Comparison of ENCODE assay signal across 9 mouse cellular contexts in genomic region chr7:31067836-31068235, GRCm38 (mm10). TPM values are rescaled to one million over a fixed set of nuclear protein-coding genes. Genes with fewer than 3 reads are reported as not detected.
DNase-seq lines count a peak whose midpoint lies in the region; ATAC-seq lines count a peak whose summit lies in the region.
"Had no signal": no experiment of that assay in that cellular context is flagged by ENCODE, and none has a peak within 500 bp of the region (broad histone marks: within the 10 kb centered on the region; RNA-seq: fewer than 3 reads in every experiment).

No protein-coding gene starts in this region.

- no peaks in the 10 kb centered on the region for H3K9me3 ChIP-seq in limb, embryonic 13.5 days

- WGBS in limb, embryonic 13.5 days: 26% methylated on average over 5 of the region's 5 CpGs

- no peaks in the 10 kb centered on the region for H3K36me3 ChIP-seq in limb, embryonic 13.5 days

- peak; percentile 57 for DNase-seq in heart, postnatal 4 days
- DNase-seq in heart, adult 11 months: no peak
- DNase-seq in lung, postnatal 10 days: peak; percentile 71
- DNase-seq in lung, postnatal 4 days: no peak
- peak; percentile 64 for DNase-seq in NIH3T3 (ENCODE audit: low read depth)
- DNase-seq in spleen, adult 18-20 months: no peak
- DNase-seq in yolk sac, embryonic 10.5 days (ENCODE audit: low spot score): no peak

- no peak overlapping the region for H3K4me2 ChIP-seq in limb, embryonic 13.5 days (replicated peaks)

- H3K4me3 ChIP-seq in limb, embryonic 13.5 days: no peak overlapping the region

- no peak overlapping the region for H3K9ac ChIP-seq in limb, embryonic 13.5 days

- peaks cover 20% of the 10 kb centered on the region for H3K4me1 ChIP-seq in limb, embryonic 13.5 days

- peak overlapping the region; percentile 75 for H3K27ac ChIP-seq in limb, embryonic 13.5 days

- ATAC-seq in limb, embryonic 13.5 days (ENCODE audit: low FRiP score, low read depth): peak; percentile 86
- ATAC-seq: forebrain, embryonic 16.5 days had no signal

- H3K27me3 ChIP-seq in limb, embryonic 13.5 days: no peaks in the 10 kb centered on the region

RNA-seq across cellular contexts. Expression of gene Fxyd3, which starts 8.7 kb away (rescaled TPM):
- total RNA-seq in heart, postnatal 4 days (2021): 1 to 10 TPM; 2.0 to 3.5 TPM
- polyA plus RNA-seq in limb, embryonic 13.5 days (2015; fragmentation: Nextera tagmentation; extraction: Ambion mirVana): 32.9 and 34.8 TPM in 2 replicates

RNA-seq across cellular contexts. Expression of gene Lgi4, which starts 8.7 kb away (rescaled TPM):
- total RNA-seq in heart, postnatal 4 days (2021): 1 to 10 TPM in 1 of 2 experiments, under 1 TPM in 1; 0.95 to 1.4 TPM
- 0.59 and 0.67 TPM in 2 replicates for polyA plus RNA-seq in limb, embryonic 13.5 days (2015; fragmentation: Nextera tagmentation; extraction: Ambion mirVana)

RNA-seq across cellular contexts. Expression of gene Fxyd1, which starts 10.8 kb away (rescaled TPM):
- 100 to 1,000 TPM; 646 to 728 TPM for total RNA-seq in heart, postnatal 4 days (2021)
- polyA plus RNA-seq in limb, embryonic 13.5 days (2015; fragmentation: Nextera tagmentation; extraction: Ambion mirVana): 61.7 and 71.2 TPM in 2 replicates

RNA-seq across cellular contexts. Expression of gene Fxyd7, which starts 16.6 kb away (rescaled TPM):
- total RNA-seq in heart, postnatal 4 days (2021): 1 to 10 TPM in 1 of 2 experiments, under 1 TPM in 1; 0.98 to 2.4 TPM
- 20.0 and 21.3 TPM in 2 replicates for polyA plus RNA-seq in limb, embryonic 13.5 days (2015; fragmentation: Nextera tagmentation; extraction: Ambion mirVana)

RNA-seq across cellular contexts. Expression of gene Fxyd5, which starts 25.6 kb away (rescaled TPM):
- total RNA-seq in heart, postnatal 4 days (2021): 10 to 100 TPM; 28.9 to 31.7 TPM
- polyA plus RNA-seq in limb, embryonic 13.5 days (2015; fragmentation: Nextera tagmentation; extraction: Ambion mirVana): 17.1 and 18.3 TPM in 2 replicates

Comparison
In these comparisons a context has a peak if more than half of its experiments do, and no peak if none do; other contexts are left out.
1. DNase-seq: peak in heart, postnatal 4 days (single experiment), lung, postnatal 10 days (single experiment) and NIH3T3 (single experiment); none in heart, adult 11 months (single experiment), lung, postnatal 4 days (0 of 2), spleen, adult 18-20 months (0 of 2) and yolk sac, embryonic 10.5 days (single experiment).